Mouse (Mus musculus): ENCODE results near the gene Gabrg1.
A peak's percentile ranks its signal among the peaks of the same experiment; 100 is the strongest.

Gabrg1 gene

GRCm38 (mm10) chr5:70842192-70843095 is at the start of gene Gabrg1:
Gene Gabrg1, minus strand, starts transcription at chr5:70842617.
- peak; percentile 69 for DNase-seq

DNA sequence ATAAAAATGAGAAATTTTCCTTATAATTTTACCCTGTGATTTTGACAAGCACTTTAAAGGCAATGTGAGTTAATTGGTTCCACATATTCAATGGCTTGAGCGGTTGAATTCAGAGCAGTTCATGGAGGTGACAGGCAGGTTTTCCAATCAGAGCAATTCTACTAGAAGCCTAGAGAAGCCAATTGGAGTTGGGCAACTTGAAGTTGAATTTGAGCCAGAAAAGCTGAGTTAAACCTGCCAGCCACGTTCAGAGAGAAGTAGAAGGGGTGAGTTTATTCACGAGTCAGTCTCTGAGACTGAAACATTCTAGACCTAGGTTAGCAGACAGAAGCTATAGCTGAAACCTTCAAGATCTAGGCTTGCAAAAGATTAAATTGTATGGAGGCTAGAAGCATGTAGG is 41.6 kb upstream of the Gabrg1 start:
- DNase-seq: no peak

GRCm38 (mm10) chr5:70870081-70870480 is 27.7 kb upstream of the Gabrg1 start:
- no peak for DNase-seq

DNA sequence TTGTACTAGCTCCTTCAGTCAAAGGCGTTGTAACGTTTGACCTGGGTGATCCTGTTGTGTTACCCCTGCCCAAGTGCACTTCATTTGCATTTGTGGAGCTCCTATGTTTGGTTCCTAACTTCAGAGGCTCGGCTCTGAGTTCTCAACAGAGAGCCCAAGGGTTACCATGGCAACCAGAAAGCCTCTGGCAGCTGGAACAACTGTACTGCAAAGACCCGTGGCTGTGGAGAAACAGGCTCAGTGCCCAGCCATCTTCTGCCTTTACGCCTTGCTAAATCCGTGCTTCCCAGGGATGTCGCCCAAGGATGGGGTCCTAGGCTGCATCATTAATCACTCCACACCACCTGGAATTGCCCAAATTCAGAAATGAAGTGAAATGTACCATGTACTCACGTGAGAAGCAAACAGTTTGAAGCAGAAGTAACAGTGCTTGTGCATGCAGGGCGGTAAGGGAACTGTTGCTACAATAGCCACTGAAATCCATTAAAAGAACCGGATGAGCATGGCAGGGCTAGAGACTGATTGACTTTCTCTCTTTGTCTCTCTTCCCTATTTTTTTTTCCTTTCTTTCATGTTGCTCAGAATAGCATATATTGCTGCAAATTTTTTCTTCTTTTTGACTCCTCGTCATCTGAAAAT is 798 bp upstream of the Gabrg1 start:
- DNase-seq: peak; percentile 50

GRCm38 (mm10) chr5:70818681-70819080 is 23.7 kb downstream of the Gabrg1 start:
- DNase-seq: no peak

DNA sequence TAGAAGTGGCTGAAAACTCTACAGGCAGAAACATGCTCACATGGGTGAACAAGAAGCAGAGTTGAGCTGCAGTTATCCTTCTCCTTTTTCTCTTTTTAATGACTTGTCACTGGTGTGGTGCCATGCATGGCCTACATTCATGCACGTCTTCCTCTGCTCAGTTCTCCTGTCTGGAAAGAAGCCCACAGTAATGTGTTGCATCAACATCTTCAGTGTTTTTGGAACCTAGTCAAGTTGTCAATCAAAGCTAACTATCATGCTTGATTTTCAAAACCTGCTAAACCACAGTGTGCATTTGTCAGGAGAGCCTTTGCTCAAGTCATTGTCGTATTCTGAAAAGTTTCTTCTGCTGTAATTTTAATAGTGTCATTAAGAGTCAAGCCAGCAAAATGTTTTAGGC is 106.3 kb downstream of the Gabrg1 start:
- no peak for DNase-seq

DNA sequence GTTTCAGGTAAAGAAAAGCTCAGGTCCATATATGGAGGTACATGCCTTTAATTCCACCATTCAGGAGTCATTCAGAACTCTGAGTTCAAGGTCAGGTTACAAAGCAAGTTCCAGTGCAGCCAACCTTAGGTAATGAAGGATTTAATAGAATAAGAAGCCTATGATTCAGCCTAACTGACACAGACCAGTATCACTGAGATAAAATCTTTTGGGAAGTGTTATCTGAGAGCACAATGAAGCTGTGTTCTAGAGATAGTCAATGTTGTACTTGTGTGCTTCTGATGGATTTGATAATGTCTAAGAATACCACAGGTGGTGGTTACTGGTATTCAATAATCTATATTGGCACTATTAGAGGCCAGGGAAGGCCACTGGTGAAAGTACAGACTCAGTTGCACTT is 138.1 kb downstream of the Gabrg1 start:
- no peak for DNase-seq

All from layer of hippocampus, adult 9-11 months (tissue).